Mouse (Mus musculus) lung, adult 2 months (tissue): ENCODE results near the gene Zc3h7b.

Experiments
- CTCF ChIP-seq: fragments of 200-500 bp; IDR thresholded peaks from 2 replicates; pipeline ENCODE4 v1.5.1; 2011; ENCODE audit warnings: mild to moderate bottlenecking, low read length, control low read depth; ENCODE audit not compliant: insufficient read depth
- POLR2A ChIP-seq: fragments of 200-500 bp; IDR thresholded peaks from 2 replicates; pipeline ENCODE4 v1.6.1; 2011; ENCODE audit warnings: low read depth, mild to moderate bottlenecking, control low read depth, low read length, borderline replicate concordance; ENCODE audit errors: extremely low read depth

DNA sequence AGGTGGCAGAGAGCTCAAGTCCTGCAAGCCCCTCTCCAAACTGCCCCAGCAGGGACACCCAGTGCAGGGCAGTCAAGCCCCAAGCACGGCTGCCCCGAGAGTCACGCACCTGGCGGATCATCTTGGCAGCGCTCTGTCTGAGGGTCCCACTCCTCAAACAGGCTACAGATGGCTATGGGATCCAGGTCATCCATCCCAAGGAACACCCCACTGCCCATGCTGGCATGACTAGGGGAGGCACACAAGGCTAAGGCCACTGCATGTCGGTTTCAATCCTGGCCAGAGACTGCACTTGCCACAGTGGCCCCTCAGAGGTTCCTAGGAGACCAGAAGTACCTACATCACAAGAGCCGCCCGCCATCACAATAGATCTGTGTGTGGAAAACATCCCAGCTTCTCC is 18.9 kb upstream of the Zc3h7b start:
- TF ChIP-seq CTCF: no peak
- TF ChIP-seq POLR2A: no peak
